Mouse (Mus musculus): Measurements from ENCODE around the gene Tmc3.

DNA sequence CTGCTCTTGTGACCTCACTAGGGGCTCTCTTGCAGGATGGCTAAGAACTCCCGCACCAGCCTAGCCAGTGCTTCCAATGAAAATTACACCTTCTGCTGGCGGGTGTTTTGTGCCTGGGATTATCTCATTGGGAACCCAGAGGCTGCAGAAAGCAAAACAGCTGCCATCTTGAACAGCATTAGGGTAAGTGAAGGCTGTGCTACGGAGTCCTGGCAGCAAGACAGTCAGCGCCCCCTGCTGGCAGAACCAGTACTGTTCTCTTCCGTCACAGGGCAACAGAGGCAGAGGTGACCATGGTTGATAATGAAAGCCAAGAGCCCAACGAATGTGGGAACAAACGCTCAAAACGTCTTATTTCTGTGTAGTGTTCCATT lies 15.2 kb downstream of the Tmc3 start:
- TF ChIP-seq EP300 (IDR thresholded peaks at IDR 0.05) (no peak), CTCF (IDR thresholded peaks at IDR 0.05) (peak; percentile 73)
